Mouse (Mus musculus) T-helper 17 cell (primary cell): ENCODE measurements around the gene Aff3.

Experiments
- in situ Hi-C, 2 experiments: fragments of 300-600 bp; cut with MboI, MseI; formaldehyde crosslinking; loops; 1 replicate in 1 of 2; 2 replicates in 1 of 2; pipeline ENCODE4 v1.15.1; 2025; ENCODE audit warnings: high pct_unique_total_duplicates in 2 of 2

Aff3 gene

DNA sequence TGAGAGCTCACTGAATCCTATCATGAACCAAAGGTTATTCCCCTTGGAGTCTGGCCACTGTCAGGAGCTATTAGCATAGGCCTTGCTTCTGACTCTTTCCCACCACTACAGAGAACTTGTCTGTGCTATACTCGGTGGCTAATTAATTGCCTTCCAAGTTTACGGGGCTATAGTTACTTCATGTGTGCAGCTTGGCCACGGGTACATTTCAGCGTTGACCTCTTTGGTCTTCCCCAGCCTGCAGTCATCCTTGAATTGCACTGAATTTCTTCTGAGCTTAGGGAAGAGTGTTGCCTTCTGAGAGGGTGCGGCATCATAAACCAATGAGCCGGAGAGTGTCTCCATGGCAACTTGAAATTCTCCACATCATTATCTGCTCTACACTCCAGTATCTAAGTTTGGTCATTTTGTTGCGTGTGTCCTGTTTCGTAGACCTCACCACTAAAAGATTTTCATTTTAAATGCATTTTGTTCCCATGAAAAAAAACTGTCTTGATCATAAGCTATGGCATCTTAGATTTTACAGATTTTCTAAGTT, 467.5 kb downstream of the Aff3 start:
- in situ Hi-C loops = loop anchor here (25.0 kb wide), 1 partner anchor 590 kb away; no protein-coding TSS in a partner anchor

DNA sequence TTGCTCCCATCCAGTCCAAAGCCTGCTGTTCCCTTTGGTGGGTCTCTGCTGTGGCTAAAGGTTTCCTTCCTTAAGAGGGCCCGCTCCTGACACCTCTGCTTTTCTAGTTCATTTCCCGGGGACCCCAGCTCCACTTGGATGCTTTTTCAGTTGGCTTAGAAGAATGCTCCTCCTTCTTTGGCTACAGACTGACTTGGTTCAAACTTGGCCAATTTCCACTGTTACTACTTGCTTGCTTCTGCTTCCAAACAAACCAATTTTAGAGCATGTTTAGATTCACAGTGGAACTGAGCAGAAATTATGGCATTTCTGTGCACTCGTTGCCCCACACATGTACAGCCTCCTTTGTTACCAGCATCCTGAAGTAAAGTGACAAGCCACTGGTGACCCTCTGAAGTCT, 469.0 kb downstream of the Aff3 start:
- in situ Hi-C loops = loop anchor here (25.0 kb wide), 1 partner anchor 592 kb away; no protein-coding TSS in a partner anchor

DNA sequence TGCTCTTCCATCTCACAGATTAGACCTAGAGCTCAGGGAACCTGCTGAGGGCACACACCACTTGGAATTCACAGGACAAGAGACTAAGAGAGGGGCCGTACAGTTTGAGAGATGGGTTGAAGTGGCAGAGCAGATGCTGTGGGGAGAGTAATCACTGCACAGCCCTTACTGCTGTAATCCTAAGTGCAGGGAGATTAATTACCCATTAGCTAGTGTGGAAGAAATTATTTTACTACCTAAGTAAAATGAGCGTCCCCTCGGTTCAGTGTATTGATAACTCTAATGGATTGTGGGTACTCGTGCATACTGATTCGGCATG, 478.6 kb downstream of the Aff3 start:
- in situ Hi-C loops = loop anchor here (25.0 kb wide), 1 partner anchor 601 kb away; no protein-coding TSS in a partner anchor

DNA sequence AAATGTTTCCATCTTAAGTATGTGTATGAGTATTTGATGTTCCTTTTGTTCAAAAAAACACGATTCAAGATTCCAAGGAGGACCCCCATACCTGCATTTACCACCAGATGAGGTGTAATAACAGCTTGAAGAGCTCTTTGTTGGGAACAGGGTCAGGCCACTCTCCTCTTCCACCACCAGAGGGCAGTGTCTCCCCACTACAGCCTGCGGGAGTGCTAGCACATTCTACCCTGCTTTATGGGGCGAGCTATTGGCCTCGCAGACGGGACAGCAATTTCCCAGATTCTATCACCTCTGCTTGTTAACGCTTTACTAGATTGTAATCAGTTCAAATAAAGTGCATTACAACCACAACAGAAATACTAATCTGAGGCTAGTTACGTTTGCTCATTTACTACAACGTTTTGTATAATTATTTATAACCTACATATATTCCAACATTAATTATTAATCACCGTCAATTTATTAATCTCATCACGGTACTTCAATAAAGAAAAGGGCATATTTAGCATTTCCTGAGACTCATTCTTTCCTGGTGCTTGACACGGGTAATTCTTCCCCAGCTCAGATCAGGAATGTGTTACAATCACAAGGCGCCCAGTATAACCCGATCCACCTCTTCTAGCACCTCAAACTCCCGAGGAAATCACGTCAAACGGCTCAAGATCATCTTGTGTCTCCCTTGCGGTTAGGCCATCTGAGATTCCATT, 479.1 kb downstream of the Aff3 start:
- in situ Hi-C loops = loop anchor here (25.0 kb wide), 1 partner anchor 602 kb away; no protein-coding TSS in a partner anchor

DNA sequence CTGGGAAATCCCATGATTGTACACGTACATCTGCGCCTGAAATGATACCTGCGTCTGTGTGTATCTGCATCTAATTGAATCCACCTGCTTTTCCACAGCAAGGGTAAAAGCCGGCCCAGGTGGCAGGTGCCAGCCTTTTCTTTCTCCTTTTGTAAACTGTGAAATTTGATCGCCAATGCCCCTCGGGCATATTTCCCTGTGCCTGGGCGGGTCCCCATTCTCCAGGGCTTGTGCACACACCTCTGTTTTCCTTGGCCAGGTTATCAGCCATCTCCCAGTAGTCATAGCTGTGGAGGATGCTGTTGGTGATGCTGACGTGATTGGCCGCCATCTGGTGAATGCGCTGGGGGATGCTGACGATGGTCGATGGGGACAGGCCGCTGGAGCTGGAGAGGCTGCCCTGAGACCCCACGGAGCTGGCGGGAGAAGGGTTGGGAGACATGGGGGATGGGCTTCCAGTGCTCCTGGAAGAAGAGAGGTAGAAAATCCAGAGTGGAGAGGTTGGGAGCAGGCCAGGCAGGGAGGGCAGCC, 483.7 kb downstream of the Aff3 start:
- in situ Hi-C loops = loop anchor here (25.0 kb wide), 1 partner anchor 606 kb away; no protein-coding TSS in a partner anchor

DNA sequence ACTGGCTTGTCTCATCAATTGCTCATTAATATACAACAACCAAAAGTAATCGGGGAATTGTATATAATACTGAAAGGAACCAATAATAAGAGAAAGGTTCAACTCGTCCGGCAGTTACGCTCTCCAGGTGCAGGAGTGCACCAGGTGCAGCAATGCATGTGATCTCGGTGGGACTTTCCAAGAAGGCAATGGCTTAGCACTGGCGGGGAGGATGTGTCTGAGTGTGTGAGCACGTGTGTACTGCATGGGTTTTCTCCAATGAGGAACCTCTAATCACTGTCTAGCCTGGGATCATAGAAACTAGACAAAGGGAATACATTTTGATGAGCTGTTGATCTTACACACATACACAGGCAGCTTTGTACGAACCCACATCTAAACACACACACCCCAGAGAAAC, 485.8 kb downstream of the Aff3 start:
- in situ Hi-C loops = loop anchor here (25.0 kb wide), 1 partner anchor 608 kb away; no protein-coding TSS in a partner anchor

DNA sequence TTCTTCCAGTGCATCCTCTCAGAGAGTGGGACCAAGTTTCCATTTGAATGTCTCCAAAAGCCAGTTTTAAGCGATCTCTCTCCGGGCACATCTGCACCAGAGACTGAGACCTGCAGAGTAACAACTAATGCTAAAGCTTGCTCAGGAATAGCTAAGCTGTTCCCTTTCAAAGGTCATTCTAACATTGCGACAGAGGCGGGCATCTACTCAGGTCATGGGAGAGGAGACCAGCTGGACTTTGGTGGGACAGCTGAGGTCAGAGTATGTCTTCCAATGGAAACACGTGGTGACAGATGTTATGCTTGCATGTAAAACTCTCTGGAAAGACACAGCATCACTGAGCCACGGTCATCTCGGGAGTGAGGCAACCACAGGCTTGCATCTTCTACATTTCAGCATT, 488.7 kb downstream of the Aff3 start:
- in situ Hi-C loops = loop anchor here (25.0 kb wide), 1 partner anchor 611 kb away; no protein-coding TSS in a partner anchor

DNA sequence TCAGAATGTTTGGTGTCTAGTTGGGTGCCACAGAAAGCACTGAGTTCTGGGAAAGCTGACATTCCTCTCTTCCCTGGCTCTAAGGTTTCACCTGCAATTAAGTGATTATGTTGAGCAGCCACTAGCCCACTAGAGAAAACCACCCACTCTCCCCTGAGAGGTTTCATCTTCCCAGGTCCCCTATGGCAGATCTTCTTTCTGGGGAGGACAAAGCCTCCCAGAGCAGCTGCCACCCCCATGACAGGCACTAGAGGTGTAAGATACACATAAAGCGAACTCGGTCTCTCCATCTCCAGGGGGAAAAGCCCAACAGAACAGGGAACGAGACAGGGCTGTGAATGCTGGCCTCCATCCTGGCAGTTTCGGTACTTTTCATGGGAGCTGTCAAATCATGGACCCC, 492.9 kb downstream of the Aff3 start:
- in situ Hi-C loops = no loop called here

DNA sequence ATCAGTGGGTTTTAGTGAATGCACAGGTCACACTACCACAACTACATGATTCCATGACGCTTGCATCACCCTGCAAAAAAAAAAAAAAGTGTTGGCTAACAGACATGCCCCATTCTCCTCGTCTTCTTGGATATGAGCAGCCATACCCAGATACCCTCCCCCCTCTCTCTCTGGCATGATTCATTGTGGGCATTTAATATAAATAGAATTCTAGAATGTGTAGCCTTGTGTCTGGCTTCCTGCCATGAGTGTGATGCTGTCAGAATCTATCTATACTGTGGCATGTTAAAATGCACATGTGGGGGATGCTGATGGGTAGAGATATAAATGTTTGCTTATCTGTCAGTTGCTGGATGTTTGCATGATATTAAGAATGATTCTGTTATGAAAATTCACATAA, 499.1 kb downstream of the Aff3 start:
- in situ Hi-C loops = no loop called here

DNA sequence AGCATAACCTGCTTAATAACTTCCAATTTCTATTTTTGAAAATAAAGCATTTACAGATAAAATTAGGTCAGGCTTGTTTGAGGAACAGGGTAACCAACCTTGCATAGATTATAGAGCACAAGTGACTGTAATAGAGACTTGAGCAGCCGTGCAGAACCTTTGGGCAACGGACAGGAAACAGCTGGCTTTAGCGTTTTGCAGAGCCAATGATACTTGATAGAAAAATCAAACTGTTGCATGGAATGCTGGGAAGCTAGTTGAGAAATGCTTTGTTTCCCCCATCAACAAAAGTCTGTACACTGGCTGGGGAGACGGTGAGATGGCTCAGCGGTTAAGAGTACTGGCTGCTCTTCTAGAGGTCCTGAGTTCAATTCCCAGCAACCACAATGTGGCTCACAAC, 514.7 kb downstream of the Aff3 start:
- in situ Hi-C loops = no loop called here

DNA sequence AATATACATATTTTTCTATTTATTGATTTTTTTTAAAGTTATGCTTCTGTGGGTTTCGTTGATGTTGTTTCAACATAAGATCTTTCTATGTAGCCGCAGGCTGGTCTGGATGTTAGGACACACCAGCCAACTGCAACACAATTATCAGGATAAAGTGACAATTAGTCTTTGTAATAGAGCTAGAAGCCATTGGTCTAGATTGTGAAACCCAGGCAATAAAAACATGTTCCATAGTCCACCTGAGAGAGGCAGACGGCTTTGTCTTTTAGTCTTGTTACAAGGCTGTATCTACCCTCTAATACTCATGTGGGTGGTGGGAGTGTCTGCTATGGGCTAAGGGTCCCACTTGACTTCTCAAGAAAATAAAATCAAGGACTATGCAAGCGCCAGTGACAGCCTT, 518.7 kb downstream of the Aff3 start:
- in situ Hi-C loops = no loop called here

DNA sequence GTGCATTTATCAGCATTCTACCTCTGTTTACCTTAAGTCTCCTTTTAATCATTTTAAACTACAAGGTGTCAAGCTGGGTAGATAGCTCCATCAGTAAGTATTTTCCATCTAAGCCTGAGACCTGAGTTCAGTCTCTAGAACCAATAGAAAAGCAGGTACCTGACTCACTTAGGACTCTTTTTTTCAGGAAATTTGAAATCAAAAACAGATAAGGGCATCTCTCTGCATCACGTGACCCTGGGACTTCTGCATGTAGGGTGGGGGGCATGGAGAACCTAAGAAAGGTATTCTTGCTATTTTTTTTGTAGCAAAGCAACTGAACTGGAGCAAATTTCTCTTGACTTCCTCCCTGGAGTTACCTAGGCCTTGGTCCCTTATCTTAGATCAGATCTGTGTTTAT, 523.4 kb downstream of the Aff3 start:
- in situ Hi-C loops = no loop called here

DNA sequence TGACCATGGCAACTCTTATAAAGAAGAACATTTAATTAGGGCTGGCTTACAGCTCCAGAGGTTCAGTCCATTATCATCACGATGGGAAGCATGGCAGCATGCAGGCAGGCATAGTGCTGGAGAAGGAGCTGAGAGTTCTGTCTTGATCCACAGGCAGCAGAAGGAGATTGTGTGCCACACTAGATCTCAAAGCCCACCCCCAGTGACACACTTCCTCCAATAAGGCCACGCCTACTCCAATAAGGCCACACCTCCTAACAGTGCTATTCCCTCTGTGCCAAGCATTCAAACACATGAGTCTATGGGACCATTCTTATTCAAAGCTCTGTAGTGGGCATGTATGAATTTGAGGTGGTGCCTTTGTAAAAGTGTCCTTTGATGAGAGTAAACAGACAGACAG, 523.8 kb downstream of the Aff3 start:
- in situ Hi-C loops = no loop called here

DNA sequence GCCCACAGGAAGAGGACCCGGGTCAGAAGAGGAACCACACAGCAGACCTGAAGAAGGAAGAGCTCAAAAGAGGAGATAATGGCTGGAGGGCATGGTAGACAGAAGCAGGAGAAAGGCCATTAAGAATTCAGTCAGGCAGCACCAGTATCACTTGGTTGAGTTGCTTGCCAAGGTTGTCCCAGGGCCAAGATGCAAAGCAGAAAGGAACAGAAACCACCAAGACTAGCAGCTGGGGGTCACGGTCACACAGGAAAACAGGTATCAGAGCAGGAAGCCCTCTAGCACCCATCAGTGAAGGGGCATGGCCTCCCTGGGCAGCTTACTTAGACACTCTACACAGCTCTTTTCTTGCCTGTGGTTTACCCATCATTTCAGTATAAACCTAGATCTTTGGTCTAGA, 525.4 kb downstream of the Aff3 start:
- in situ Hi-C loops = no loop called here

DNA sequence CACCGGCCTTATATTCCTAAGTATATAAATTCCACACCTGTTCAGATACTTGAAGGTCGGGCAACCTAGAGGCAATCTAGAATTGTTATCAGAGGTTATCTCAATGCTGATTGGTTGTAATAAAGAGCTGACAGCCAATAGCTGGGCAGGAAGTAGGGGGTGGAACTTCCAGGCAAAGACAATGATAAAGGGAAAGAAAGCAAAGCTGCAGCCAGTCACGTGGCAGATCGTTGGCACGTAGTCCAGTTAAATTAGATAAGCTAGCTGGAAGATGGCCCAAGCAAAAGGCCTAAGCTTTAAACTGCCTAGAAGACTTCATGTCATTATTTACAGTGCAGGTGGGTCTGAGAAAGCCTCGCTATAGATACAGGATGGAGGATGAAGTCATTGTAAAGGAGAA, 531.8 kb downstream of the Aff3 start:
- in situ Hi-C loops = no loop called here

DNA sequence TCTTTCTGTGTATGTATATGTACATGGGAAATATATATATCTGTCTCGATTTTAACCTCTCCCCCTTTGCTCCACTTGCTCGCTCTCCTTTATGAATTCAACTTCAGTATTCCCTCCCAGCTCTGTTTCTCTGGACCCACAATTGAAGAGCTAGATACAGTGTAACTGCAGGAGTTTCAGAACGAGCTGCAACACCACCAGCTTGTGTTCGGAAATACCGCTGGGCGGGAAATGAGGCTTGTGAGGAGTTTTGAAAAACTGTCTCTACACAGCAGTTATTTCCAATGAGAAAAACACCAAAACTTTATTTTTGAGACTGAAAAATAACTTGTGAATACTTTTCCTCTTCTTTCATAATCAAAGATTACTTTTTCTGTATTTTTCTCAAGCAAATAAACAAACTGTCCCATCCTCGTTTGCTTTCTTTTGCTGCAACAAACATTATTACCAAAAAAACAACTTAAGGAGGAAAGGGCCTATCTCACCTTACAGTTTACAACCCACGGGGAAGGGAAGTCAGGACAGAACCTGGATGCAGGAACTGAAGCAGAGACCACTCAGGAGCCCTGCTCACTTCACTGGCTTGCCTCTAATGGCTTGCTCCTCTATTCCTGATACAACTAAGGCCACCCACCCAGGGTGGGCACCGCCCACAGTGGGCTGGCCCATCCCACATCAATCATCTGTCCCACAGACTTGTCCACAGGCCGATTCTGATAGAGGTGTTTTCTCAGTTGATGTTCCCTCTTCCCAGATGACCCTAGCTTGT, 533.9 kb downstream of the Aff3 start:
- in situ Hi-C loops = no loop called here

DNA sequence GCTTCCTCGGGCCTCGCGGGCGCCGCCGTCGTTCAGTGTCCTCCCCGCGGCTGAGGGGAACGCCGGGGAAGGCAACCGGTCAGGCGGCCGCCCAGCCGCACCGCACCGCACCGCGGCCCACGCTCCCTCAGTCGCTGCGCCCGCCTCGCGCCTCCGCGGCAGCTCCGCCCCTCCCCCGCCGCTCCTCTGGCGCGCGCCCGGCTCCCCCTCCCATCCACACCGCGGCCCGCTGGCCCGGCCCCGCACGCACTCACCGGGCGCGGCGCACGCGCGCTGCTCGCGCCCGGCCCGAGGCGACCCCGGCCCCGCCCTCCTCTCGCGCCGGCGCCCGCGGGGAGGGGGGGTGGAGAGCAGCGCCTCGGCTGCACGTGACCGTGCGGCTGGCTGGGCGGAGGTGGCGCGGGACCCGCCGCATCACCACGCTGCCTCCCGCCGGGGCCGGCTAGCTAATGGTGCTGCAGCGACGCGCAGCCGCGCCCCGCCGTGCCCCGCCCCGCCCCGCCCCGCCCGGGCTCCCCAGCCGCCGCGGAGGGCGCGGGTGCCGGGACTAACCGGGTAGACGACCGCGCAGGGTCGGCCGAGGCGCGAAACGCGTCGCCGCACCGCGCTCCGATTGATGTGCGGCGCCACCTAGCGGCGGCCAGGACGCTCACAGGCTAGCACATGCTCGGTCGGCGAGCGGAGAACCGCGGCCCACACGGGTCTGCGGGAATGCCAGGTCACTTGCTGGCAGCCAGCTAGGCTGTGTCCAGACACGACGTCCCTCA, 535.1 kb downstream of the Aff3 start, which contains the start of gene Rev1:
Gene Rev1 (minus strand): TSS at position 301 of the 767 bp plus-strand sequence.
- in situ Hi-C loops = no loop called here

DNA sequence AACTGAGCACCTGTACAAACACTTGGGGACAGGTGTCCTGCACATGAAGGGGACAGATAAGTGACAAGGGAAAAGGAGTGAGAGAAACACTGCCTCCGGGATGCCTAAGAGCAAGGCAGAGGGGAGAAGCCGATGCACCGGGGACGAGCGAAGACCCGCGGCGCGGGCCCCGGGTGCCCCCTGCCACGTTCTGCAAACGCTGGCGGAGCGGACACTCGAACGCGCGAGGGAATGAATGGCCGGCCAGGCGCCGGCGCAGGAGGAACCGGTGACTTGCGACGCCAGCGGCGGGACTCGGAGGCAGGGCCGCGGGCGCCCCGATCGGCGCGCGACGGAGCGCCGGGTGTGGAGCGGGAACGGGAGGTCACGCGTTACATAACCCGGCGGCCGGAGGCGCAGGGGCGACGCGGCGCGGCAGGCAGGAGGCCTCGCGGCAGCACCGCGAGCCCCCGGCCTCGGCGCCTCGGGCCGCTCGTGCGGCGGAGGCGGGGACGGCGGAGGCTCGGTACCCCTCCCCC, 535.8 kb downstream of the Aff3 start:
- in situ Hi-C loops = no loop called here
